In the genomic region with DNA sequence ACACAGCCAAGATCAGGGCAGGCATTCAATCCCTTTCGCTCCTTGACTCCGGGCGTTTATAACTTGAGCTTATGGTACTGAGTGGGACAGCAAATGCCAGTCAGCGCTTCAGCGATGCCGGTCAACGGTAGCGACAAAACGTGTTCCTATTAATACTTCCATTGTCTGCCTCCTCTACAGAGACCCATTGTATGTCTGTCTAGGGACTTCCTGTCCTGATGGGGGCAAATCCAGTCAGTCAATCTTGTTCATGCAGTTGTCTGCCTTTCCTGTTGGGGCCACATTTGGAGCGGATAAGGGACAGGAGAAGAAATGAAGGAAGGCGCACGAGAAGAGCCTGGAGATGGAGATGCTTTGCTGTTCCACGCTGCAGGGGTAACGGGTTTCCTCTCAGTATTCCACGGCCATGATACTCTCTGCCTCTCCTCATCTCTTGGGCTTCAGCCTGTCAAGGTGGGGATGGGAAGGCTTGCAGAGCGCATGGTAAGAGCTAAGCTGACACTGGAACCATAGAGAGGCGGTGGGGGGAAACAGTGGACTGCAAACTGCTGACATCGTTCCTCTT, we compare ENCODE assay signal across 9 mouse cellular contexts. TPM values are rescaled to one million over a fixed set of nuclear protein-coding genes. Genes with fewer than 3 reads are reported as not detected.
DNase-seq lines count a peak whose midpoint lies in the region; ATAC-seq lines count a peak whose summit lies in the region.
"Had no signal": no experiment of that assay in that cellular context is flagged by ENCODE, and none has a peak within 500 bp of the region (broad histone marks: within the 10 kb centered on the region; RNA-seq: fewer than 3 reads in every experiment).

No protein-coding gene starts in this region.

- peak overlapping the region; percentile 17 for H3K4me3 ChIP-seq in kidney, embryonic 16.5 days (ENCODE audit: low read length)
- H3K4me3 ChIP-seq in forebrain, embryonic 10.5 days = peak overlapping the region; percentile 42
- peak overlapping the region; percentile 39 for H3K4me3 ChIP-seq in limb, embryonic 10.5 days
- H3K4me3 ChIP-seq in neural tube, embryonic 11.5 days (ENCODE audit: low read depth, low read length) = no peak overlapping the region

- peak overlapping the region; percentile 57 for H3K4me2 ChIP-seq in kidney, embryonic 16.5 days (replicated peaks; ENCODE audit: low read depth, low read length)
- peak overlapping the region; percentile 40 for H3K4me2 ChIP-seq in neural tube, embryonic 11.5 days (ENCODE audit: low read depth)

- H3K27ac ChIP-seq in kidney, embryonic 16.5 days (ENCODE audit: low read length) = peak overlapping the region; percentile 64
- H3K27ac ChIP-seq in forebrain, embryonic 10.5 days = peak overlapping the region; percentile 85
- peak overlapping the region; percentile 88 for H3K27ac ChIP-seq in limb, embryonic 10.5 days
- peak overlapping the region; percentile 71 for H3K27ac ChIP-seq in neural tube, embryonic 11.5 days (ENCODE audit: low read depth, low read length)

- H3K27me3 ChIP-seq in kidney, embryonic 16.5 days (ENCODE audit: insufficient read depth, low read length) = no peaks in the 10 kb centered on the region
- peaks cover 22% of the 10 kb centered on the region for H3K27me3 ChIP-seq in forebrain, embryonic 10.5 days (ENCODE audit: poor library complexity, severe bottlenecking)
- no peaks in the 10 kb centered on the region for H3K27me3 ChIP-seq in limb, embryonic 10.5 days (ENCODE audit: low read depth, poor library complexity, severe bottlenecking)
- no peaks in the 10 kb centered on the region for H3K27me3 ChIP-seq in neural tube, embryonic 11.5 days (ENCODE audit: control insufficient read depth, insufficient read depth, low read length)
- H3K27me3 ChIP-seq: Patski had no signal

- no peak for DNase-seq in kidney, adult 9 months
- no peak for DNase-seq in forebrain, embryonic 10.5 days (ENCODE audit: extremely low spot score, low spot score)
- no peak for DNase-seq in limb, embryonic 10.5 days (ENCODE audit: low spot score)
- no peak for DNase-seq in neural tube, embryonic 11.5 days (ENCODE audit: low spot score)
- DNase-seq in urinary bladder, adult 2 months (ENCODE audit: low spot score) = no peak
- no peak for DNase-seq in urinary bladder, postnatal 36 days (ENCODE audit: low spot score in 2 of 2)

- H3K9ac ChIP-seq in kidney, embryonic 16.5 days (replicated peaks; ENCODE audit: low read length) = peak overlapping the region; percentile 53
- peak overlapping the region; percentile 56 for H3K9ac ChIP-seq in neural tube, embryonic 11.5 days (ENCODE audit: low read length)

- 26% methylated on average over 18 of the region's 18 CpGs for WGBS in kidney, embryonic 16.5 days
- 31% methylated on average over 18 of the region's 18 CpGs for WGBS in forebrain, embryonic 10.5 days
- WGBS in limb, embryonic 10.5 days = 39% methylated on average over 18 of the region's 18 CpGs
- WGBS in neural tube, embryonic 11.5 days = 26% methylated on average over 18 of the region's 18 CpGs

- peaks cover 32% of the 10 kb centered on the region for H3K4me1 ChIP-seq in kidney, embryonic 16.5 days (ENCODE audit: insufficient read depth, low read length)
- H3K4me1 ChIP-seq in forebrain, embryonic 10.5 days = peaks cover 40% of the 10 kb centered on the region
- peaks cover 45% of the 10 kb centered on the region for H3K4me1 ChIP-seq in limb, embryonic 10.5 days
- peaks cover 24% of the 10 kb centered on the region for H3K4me1 ChIP-seq in neural tube, embryonic 11.5 days (ENCODE audit: control insufficient read depth, insufficient read depth, low read length)

- no peaks in the 10 kb centered on the region for H3K36me3 ChIP-seq in kidney, embryonic 16.5 days (ENCODE audit: insufficient read depth, low read length)
- no peaks in the 10 kb centered on the region for H3K36me3 ChIP-seq in forebrain, embryonic 10.5 days (replicated peaks)
- H3K36me3 ChIP-seq in limb, embryonic 10.5 days = no peaks in the 10 kb centered on the region
- H3K36me3 ChIP-seq in neural tube, embryonic 11.5 days (ENCODE audit: control insufficient read depth, insufficient read depth, low read length) = no peaks in the 10 kb centered on the region

- H3K9me3 ChIP-seq in kidney, embryonic 16.5 days (ENCODE audit: low read length) = no peaks in the 10 kb centered on the region
- no peaks in the 10 kb centered on the region for H3K9me3 ChIP-seq in forebrain, embryonic 10.5 days
- H3K9me3 ChIP-seq in limb, embryonic 10.5 days (replicated peaks) = 0 out of 2 replicates have a peak, but pooled peaks cover 3% of the 10 kb centered on the region
- H3K9me3 ChIP-seq in neural tube, embryonic 11.5 days (ENCODE audit: control insufficient read depth, low read length) = no peaks in the 10 kb centered on the region

- no peak for ATAC-seq in kidney, embryonic 16.5 days (ENCODE audit: low FRiP score, low TSS enrichment)
- ATAC-seq in neural tube, embryonic 11.5 days (ENCODE audit: insufficient read depth, low FRiP score, low TSS enrichment) = peak; percentile 40; the same call in 1 of the 2 replicates
- no peak; the same call in 1 of the 2 replicates for ATAC-seq in frontal cortex, adult (ENCODE audit: low TSS enrichment)
- ATAC-seq: Patski had no signal

RNA-seq across cellular contexts. Expression of a gene that starts 36.2 kb away (rescaled TPM):
- polyA plus RNA-seq in kidney, embryonic 16.5 days (2015; fragmentation: Nextera tagmentation; extraction: Ambion mirVana) = 49.1 and 50.2 TPM in 2 replicates
- 35.8 and 39.0 TPM in 2 replicates for polyA plus RNA-seq in forebrain, embryonic 10.5 days (2016; fragmentation: Nextera tagmentation; extraction: Ambion mirVana)
- 45.8 and 62.6 TPM in 2 replicates for polyA plus RNA-seq in limb, embryonic 10.5 days (2016; fragmentation: Nextera tagmentation; extraction: Ambion mirVana)
- 123 and 125 TPM in 2 replicates for polyA plus RNA-seq in neural tube, embryonic 11.5 days (2014; fragmentation: Nextera tagmentation; extraction: Ambion mirVana)
- polyA plus RNA-seq in urinary bladder, adult 2 months (2012; rRNA removed) = 93.7 and 115 TPM in 2 replicates

RNA-seq across cellular contexts. Expression of a gene that starts 55.9 kb away (rescaled TPM):
- 0.19 TPM in 1 of 2 replicates, not detected in the other for polyA plus RNA-seq in kidney, embryonic 16.5 days (2015; fragmentation: Nextera tagmentation; extraction: Ambion mirVana)
- polyA plus RNA-seq in forebrain, embryonic 10.5 days (2016; fragmentation: Nextera tagmentation; extraction: Ambion mirVana) = not detected in 2 replicates
- not detected in 2 replicates for polyA plus RNA-seq in limb, embryonic 10.5 days (2016; fragmentation: Nextera tagmentation; extraction: Ambion mirVana)
- polyA plus RNA-seq in neural tube, embryonic 11.5 days (2014; fragmentation: Nextera tagmentation; extraction: Ambion mirVana) = not detected in 2 replicates
- 1.8 and 2.8 TPM in 2 replicates for polyA plus RNA-seq in urinary bladder, adult 2 months (2012; rRNA removed)
- polyA plus RNA-seq: Patski had no signal
